Mouse (Mus musculus): ENCODE results near the gene Arsb.

Gene Arsb

GRCm38 (mm10) chr13:93771588-93772278 lies at the start of gene Arsb:
Gene Arsb, plus strand, starts transcription at chr13:93771630.
- DNase-seq (ENCODE audit: low spot score in 2 of 2) = peak; percentile 80 to 91

GRCm38 (mm10) chr13:93721916-93722315 lies 49.5 kb upstream of the Arsb start:
- no peak for DNase-seq (ENCODE audit: low spot score in 2 of 2)

- DNase-seq (ENCODE audit: low spot score in 2 of 2) = no peak
Observed at GRCm38 (mm10) chr13:93723455-93723854, 48.0 kb upstream of the Arsb start.

GRCm38 (mm10) chr13:93724206-93724605 lies 47.2 kb upstream of the Arsb start:
- DNase-seq (ENCODE audit: low spot score in 2 of 2) = no peak

GRCm38 (mm10) chr13:93735131-93735636 lies 36.2 kb upstream of the Arsb start:
- no peak for DNase-seq (ENCODE audit: low spot score in 2 of 2)

GRCm38 (mm10) chr13:93744118-93744517 lies 27.3 kb upstream of the Arsb start:
- DNase-seq (ENCODE audit: low spot score in 2 of 2) = no peak

GRCm38 (mm10) chr13:93752597-93753400 lies 18.6 kb upstream of the Arsb start:
- no peak for DNase-seq (ENCODE audit: low spot score in 2 of 2)

GRCm38 (mm10) chr13:93755084-93755483 lies 16.3 kb upstream of the Arsb start:
- DNase-seq (ENCODE audit: low spot score in 2 of 2) = no peak

- peak in 1 of 2 experiments; percentile 15 for DNase-seq (ENCODE audit: low spot score in 2 of 2)
Observed at GRCm38 (mm10) chr13:93756674-93757073, 14.8 kb upstream of the Arsb start.

GRCm38 (mm10) chr13:93757514-93757913 lies 13.9 kb upstream of the Arsb start:
- DNase-seq (ENCODE audit: low spot score in 2 of 2) = peak in 1 of 2 experiments; percentile 54

- DNase-seq (ENCODE audit: low spot score in 2 of 2) = peak in 1 of 2 experiments; percentile 41
Observed at GRCm38 (mm10) chr13:93758149-93758898, 13.1 kb upstream of the Arsb start.

GRCm38 (mm10) chr13:93761831-93762230 lies 9.6 kb upstream of the Arsb start:
- no peak for DNase-seq (ENCODE audit: low spot score in 2 of 2)

GRCm38 (mm10) chr13:93762879-93763278 lies 8.6 kb upstream of the Arsb start:
- peak in 1 of 2 experiments; percentile 33 for DNase-seq (ENCODE audit: low spot score in 2 of 2)

GRCm38 (mm10) chr13:93764321-93764973 lies 7.0 kb upstream of the Arsb start:
- peak in 1 of 2 experiments; percentile 46 for DNase-seq (ENCODE audit: low spot score in 2 of 2)

GRCm38 (mm10) chr13:93771031-93771587 lies 321 bp upstream of the Arsb start:
- DNase-seq (ENCODE audit: low spot score in 2 of 2) = no peak

GRCm38 (mm10) chr13:93772279-93772636 lies 828 bp downstream of the Arsb start:
- peak in 1 of 2 experiments; percentile 59 for DNase-seq (ENCODE audit: low spot score in 2 of 2)

GRCm38 (mm10) chr13:93772861-93773260 lies 1.4 kb downstream of the Arsb start:
- DNase-seq (ENCODE audit: low spot score in 2 of 2) = no peak

GRCm38 (mm10) chr13:93773704-93774315 lies 2.4 kb downstream of the Arsb start:
- no peak for DNase-seq (ENCODE audit: low spot score in 2 of 2)

- no peak for DNase-seq (ENCODE audit: low spot score in 2 of 2)
Observed at GRCm38 (mm10) chr13:93782823-93783222, 11.4 kb downstream of the Arsb start.

- DNase-seq (ENCODE audit: low spot score in 2 of 2) = no peak
Observed at GRCm38 (mm10) chr13:93785329-93785728, 13.9 kb downstream of the Arsb start.

GRCm38 (mm10) chr13:93786051-93786450 lies 14.6 kb downstream of the Arsb start:
- no peak for DNase-seq (ENCODE audit: low spot score in 2 of 2)
